Mouse (Mus musculus): ENCODE results near the gene Cdc42bpb. TPM values are rescaled to one million over a fixed set of nuclear protein-coding genes. Genes with fewer than 3 reads are reported as not detected.

The Cdc42bpb gene
- polyA plus RNA-seq, 1 experiment from 2014 or later: 32.5 TPM

GRCm38 (mm10) chr12:111246808-111247464 lies 130.6 kb downstream of the Cdc42bpb start:
- Histone ChIP-seq H3K27ac (no peak overlapping the region), H3K27me3 (replicated peaks) (no peaks in the 10 kb centered on the region), H3K4me3 (replicated peaks) (no peak overlapping the region), H3K4me1 (no peaks in the 10 kb centered on the region), H3K4me2 (no peak overlapping the region), H3K9ac (no peak overlapping the region), H3K36me3 (peaks cover 6% of the 10 kb centered on the region), H3K9me3 (no peaks in the 10 kb centered on the region)
- no peak; the same call in 1 of the 2 replicates for ATAC-seq (ENCODE audit: insufficient read depth, low FRiP score, low read depth)
- WGBS: 87% methylated on average over 9 of the region's 9 CpGs

GRCm38 (mm10) chr12:111245070-111245469 lies 132.4 kb downstream of the Cdc42bpb start:
- Histone ChIP-seq H3K27me3 (replicated peaks) (no peaks in the 10 kb centered on the region), H3K4me2 (no peak overlapping the region), H3K9ac (no peak overlapping the region), H3K36me3 (peaks cover 6% of the 10 kb centered on the region), H3K27ac (no peak overlapping the region), H3K4me3 (replicated peaks) (no peak overlapping the region), H3K9me3 (no peaks in the 10 kb centered on the region), H3K4me1 (no peaks in the 10 kb centered on the region)
- ATAC-seq (ENCODE audit: insufficient read depth, low FRiP score, low read depth): no peak
- 80% methylated on average over 6 of the region's 6 CpGs for WGBS

- Histone ChIP-seq H3K27ac (no peak overlapping the region), H3K9me3 (no peaks in the 10 kb centered on the region), H3K36me3 (peaks cover 6% of the 10 kb centered on the region), H3K9ac (no peak overlapping the region), H3K4me2 (no peak overlapping the region), H3K4me3 (replicated peaks) (no peak overlapping the region), H3K27me3 (replicated peaks) (no peaks in the 10 kb centered on the region), H3K4me1 (no peaks in the 10 kb centered on the region)
- WGBS: 81% methylated on average over 12 of the region's 12 CpGs
- ATAC-seq (ENCODE audit: insufficient read depth, low FRiP score, low read depth): no peak
Observed at GRCm38 (mm10) chr12:111243733-111244132, 133.8 kb downstream of the Cdc42bpb start.

Other genes starting within 250 kb of the Cdc42bpb start
- gene Traf3, start 211.3 kb downstream of the Cdc42bpb start, polyA plus RNA-seq (2015; fragmentation: Nextera tagmentation; extraction: Ambion mirVana): 8.1 and 8.4 TPM in 2 replicates
- gene 4930595D18Rik, start 193.2 kb downstream of the Cdc42bpb start, polyA plus RNA-seq (2015; fragmentation: Nextera tagmentation; extraction: Ambion mirVana): not detected in 2 replicates
- 21.1 and 25.3 TPM in 2 replicates for gene Amn, start 106.6 kb downstream of the Cdc42bpb start, polyA plus RNA-seq (2015; fragmentation: Nextera tagmentation; extraction: Ambion mirVana)
- 1.4 and 1.7 TPM in 2 replicates for gene Lbhd2, start 29.1 kb upstream of the Cdc42bpb start, polyA plus RNA-seq (2015; fragmentation: Nextera tagmentation; extraction: Ambion mirVana)
- gene Exoc3l4, start 39.3 kb upstream of the Cdc42bpb start, polyA plus RNA-seq (2015; fragmentation: Nextera tagmentation; extraction: Ambion mirVana): 8.5 and 8.7 TPM in 2 replicates
- 8.5 and 13.5 TPM in 2 replicates for gene Tnfaip2, start 64.8 kb upstream of the Cdc42bpb start, polyA plus RNA-seq (2015; fragmentation: Nextera tagmentation; extraction: Ambion mirVana)
- 25.4 and 30.3 TPM in 2 replicates for gene Gm266, start 108.1 kb upstream of the Cdc42bpb start, polyA plus RNA-seq (2015; fragmentation: Nextera tagmentation; extraction: Ambion mirVana)
- gene Eif5, start 160.3 kb upstream of the Cdc42bpb start, polyA plus RNA-seq (2015; fragmentation: Nextera tagmentation; extraction: Ambion mirVana): 575 TPM in 2 replicates
- 33.9 and 34.9 TPM in 2 replicates for gene Mark3, start 196.8 kb upstream of the Cdc42bpb start, polyA plus RNA-seq (2015; fragmentation: Nextera tagmentation; extraction: Ambion mirVana)